Mouse (Mus musculus): Measurements from ENCODE around the gene Spg7. TPM values are rescaled to one million over a fixed set of nuclear protein-coding genes. Genes with fewer than 3 reads are reported as not detected.
"Not testable (repeated sequence)": the region's sequence is repeated elsewhere in the genome, so short reads cannot be mapped to it uniquely, and the experiment has no call there.

Spg7 gene
- polyA plus RNA-seq, 1 experiment from 2014 or later = 55.5 TPM

GRCm38 (mm10) chr8:123030091-123030490 is 32.7 kb upstream of the Spg7 start:
- H3K36me3 ChIP-seq; ATAC-seq (ENCODE audit: insufficient number of reproducible peaks, insufficient read depth, low FRiP score, low TSS enrichment); H3K9me3 ChIP-seq; H3K4me2 ChIP-seq (replicated peaks); H3K27me3 ChIP-seq; H3K9ac ChIP-seq; H3K4me1 ChIP-seq; H3K27ac ChIP-seq; H3K4me3 ChIP-seq: not testable (repeated sequence)
- WGBS = 85% methylated on average over 5 of the region's 5 CpGs

GRCm38 (mm10) chr8:123031321-123031978 is 31.3 kb upstream of the Spg7 start:
- H3K4me1 ChIP-seq = peaks cover 4% of the 10 kb centered on the region; the same call in 1 of the 2 replicates
- H3K27ac ChIP-seq = no peak overlapping the region
- 0 out of 2 replicates have a peak, but pooled peaks have one; percentile 47 for ATAC-seq (ENCODE audit: insufficient number of reproducible peaks, insufficient read depth, low FRiP score, low TSS enrichment)
- no peaks in the 10 kb centered on the region for H3K27me3 ChIP-seq
- no peak overlapping the region for H3K4me3 ChIP-seq
- WGBS = 78% methylated on average over 7 of the region's 7 CpGs
- no peak overlapping the region for H3K9ac ChIP-seq
- no peak overlapping the region for H3K4me2 ChIP-seq (replicated peaks)
- H3K36me3 ChIP-seq = no peaks in the 10 kb centered on the region
- no peaks in the 10 kb centered on the region for H3K9me3 ChIP-seq

GRCm38 (mm10) chr8:123032730-123033129 is 30.0 kb upstream of the Spg7 start:
- H3K9me3 ChIP-seq = no peaks in the 10 kb centered on the region

GRCm38 (mm10) chr8:123033431-123033830 is 29.3 kb upstream of the Spg7 start:
- H3K9me3 ChIP-seq = no peaks in the 10 kb centered on the region
- no peaks in the 10 kb centered on the region for H3K27me3 ChIP-seq
- no peak overlapping the region for H3K4me2 ChIP-seq (replicated peaks)
- peaks cover 4% of the 10 kb centered on the region; the same call in 1 of the 2 replicates for H3K4me1 ChIP-seq
- H3K4me3 ChIP-seq = no peak overlapping the region
- no peak overlapping the region for H3K9ac ChIP-seq
- H3K36me3 ChIP-seq = no peaks in the 10 kb centered on the region
- H3K27ac ChIP-seq = no peak overlapping the region
- no peak for ATAC-seq (ENCODE audit: insufficient number of reproducible peaks, insufficient read depth, low FRiP score, low TSS enrichment)

More at GRCm38 (mm10) chr8:123032730-123033129, 30.0 kb upstream of the Spg7 start:
- H3K27ac ChIP-seq = no peak overlapping the region
- peaks cover 4% of the 10 kb centered on the region; the same call in 1 of the 2 replicates for H3K4me1 ChIP-seq
- H3K4me2 ChIP-seq (replicated peaks) = no peak overlapping the region
- H3K4me3 ChIP-seq = no peak overlapping the region
- no peak for ATAC-seq (ENCODE audit: insufficient number of reproducible peaks, insufficient read depth, low FRiP score, low TSS enrichment)
- no peaks in the 10 kb centered on the region for H3K36me3 ChIP-seq
- no peak overlapping the region for H3K9ac ChIP-seq
- H3K27me3 ChIP-seq = no peaks in the 10 kb centered on the region

GRCm38 (mm10) chr8:123034171-123034570 is 28.6 kb upstream of the Spg7 start:
- 81% methylated on average over 6 of the region's 6 CpGs for WGBS
- H3K4me1 ChIP-seq = peaks cover 5% of the 10 kb centered on the region
- no peak overlapping the region for H3K27ac ChIP-seq
- H3K9ac ChIP-seq = no peak overlapping the region
- H3K4me3 ChIP-seq = no peak overlapping the region
- no peaks in the 10 kb centered on the region for H3K36me3 ChIP-seq
- no peak overlapping the region for H3K4me2 ChIP-seq (replicated peaks)
- no peaks in the 10 kb centered on the region for H3K9me3 ChIP-seq
- H3K27me3 ChIP-seq = no peaks in the 10 kb centered on the region
- ATAC-seq (ENCODE audit: insufficient number of reproducible peaks, insufficient read depth, low FRiP score, low TSS enrichment) = no peak

GRCm38 (mm10) chr8:123036956-123037355 is 25.8 kb upstream of the Spg7 start:
- H3K9me3 ChIP-seq = no peaks in the 10 kb centered on the region
- H3K27me3 ChIP-seq = no peaks in the 10 kb centered on the region
- no peak overlapping the region for H3K4me2 ChIP-seq (replicated peaks)
- no peak overlapping the region for H3K9ac ChIP-seq
- H3K4me1 ChIP-seq = peaks cover 21% of the 10 kb centered on the region
- H3K36me3 ChIP-seq = no peaks in the 10 kb centered on the region
- no peak overlapping the region for H3K27ac ChIP-seq
- no peak overlapping the region for H3K4me3 ChIP-seq
- no peak for ATAC-seq (ENCODE audit: insufficient number of reproducible peaks, insufficient read depth, low FRiP score, low TSS enrichment)
- 69% methylated on average over 3 of the region's 3 CpGs for WGBS

- Histone ChIP-seq H3K9me3 (no peaks in the 10 kb centered on the region), H3K4me2 (replicated peaks) (no peak overlapping the region), H3K4me1 (peaks cover 21% of the 10 kb centered on the region), H3K9ac (no peak overlapping the region), H3K27me3 (no peaks in the 10 kb centered on the region), H3K4me3 (no peak overlapping the region), H3K36me3 (no peaks in the 10 kb centered on the region), H3K27ac (no peak overlapping the region)
- ATAC-seq (ENCODE audit: insufficient number of reproducible peaks, insufficient read depth, low FRiP score, low TSS enrichment) = no peak
- WGBS = 89% methylated on average over 11 of the region's 11 CpGs
Measured at GRCm38 (mm10) chr8:123037487-123037886, 25.3 kb upstream of the Spg7 start.

- H3K36me3 ChIP-seq = no peaks in the 10 kb centered on the region
- peaks cover 23% of the 10 kb centered on the region for H3K4me1 ChIP-seq
- H3K9me3 ChIP-seq = no peaks in the 10 kb centered on the region
- H3K27ac ChIP-seq = no peak overlapping the region
- no peak overlapping the region for H3K9ac ChIP-seq
- no peak overlapping the region for H3K4me3 ChIP-seq
- no peak overlapping the region for H3K4me2 ChIP-seq (replicated peaks)
- ATAC-seq (ENCODE audit: insufficient number of reproducible peaks, insufficient read depth, low FRiP score, low TSS enrichment) = no peak
- WGBS = 66% methylated on average over 2 of the region's 2 CpGs
- H3K27me3 ChIP-seq = no peaks in the 10 kb centered on the region
Measured at GRCm38 (mm10) chr8:123038351-123038750, 24.4 kb upstream of the Spg7 start.

GRCm38 (mm10) chr8:123039376-123040109 is 23.2 kb upstream of the Spg7 start:
- Histone ChIP-seq H3K4me2 (replicated peaks) (peak overlapping the region; percentile 84), H3K9ac (0 out of 2 replicates have a peak overlapping the region, but pooled peaks have one; percentile 10), H3K27me3 (no peaks in the 10 kb centered on the region), H3K36me3 (no peaks in the 10 kb centered on the region), H3K4me3 (peak overlapping the region; percentile 99; the same call in 1 of the 2 replicates), H3K27ac (no peak overlapping the region), H3K9me3 (no peaks in the 10 kb centered on the region), H3K4me1 (peaks cover 30% of the 10 kb centered on the region)
- 78% methylated on average over 11 of the region's 11 CpGs for WGBS
- no peak for ATAC-seq (ENCODE audit: insufficient number of reproducible peaks, insufficient read depth, low FRiP score, low TSS enrichment)

- no peak for ATAC-seq (ENCODE audit: insufficient number of reproducible peaks, insufficient read depth, low FRiP score, low TSS enrichment)
Measured at GRCm38 (mm10) chr8:123040110-123040650, 22.6 kb upstream of the Spg7 start.

GRCm38 (mm10) chr8:123041008-123041773 is 21.6 kb upstream of the Spg7 start:
- peak overlapping the region; percentile 98 for H3K27ac ChIP-seq
- peaks cover 30% of the 10 kb centered on the region for H3K4me1 ChIP-seq
- no peaks in the 10 kb centered on the region for H3K9me3 ChIP-seq
- H3K4me3 ChIP-seq = peak overlapping the region; percentile 99
- peak overlapping the region; percentile 84 for H3K4me2 ChIP-seq (replicated peaks)
- WGBS = under 1% methylated on average over 56 of the region's 71 CpGs
- 0 out of 2 replicates have a peak, but pooled peaks have one; percentile 1 for ATAC-seq (ENCODE audit: insufficient number of reproducible peaks, insufficient read depth, low FRiP score, low TSS enrichment)
- peak overlapping the region; percentile 100 for H3K9ac ChIP-seq
- H3K27me3 ChIP-seq = no peaks in the 10 kb centered on the region
- no peaks in the 10 kb centered on the region for H3K36me3 ChIP-seq

More at GRCm38 (mm10) chr8:123040110-123040650, 22.6 kb upstream of the Spg7 start:
- 22% methylated on average over 4 of the region's 4 CpGs for WGBS
- H3K4me3 ChIP-seq = peak overlapping the region; percentile 99
- H3K36me3 ChIP-seq = no peaks in the 10 kb centered on the region
- H3K4me1 ChIP-seq = peaks cover 30% of the 10 kb centered on the region
- no peaks in the 10 kb centered on the region for H3K9me3 ChIP-seq
- H3K27ac ChIP-seq = peak overlapping the region; percentile 98; the same call in 1 of the 2 replicates
- no peak overlapping the region for H3K9ac ChIP-seq
- H3K27me3 ChIP-seq = no peaks in the 10 kb centered on the region
- H3K4me2 ChIP-seq (replicated peaks) = peak overlapping the region; percentile 84

Measured in embryonic facial prominence, embryonic 12.5 days (tissue).